Mouse (Mus musculus): ENCODE results near the gene Bnip1. TPM values are rescaled to one million over a fixed set of nuclear protein-coding genes. Genes with fewer than 3 reads are reported as not detected.
A peak's percentile ranks its signal among the peaks of the same experiment; 100 is the strongest.

Bnip1 gene
- polyA plus RNA-seq, 1 experiment from 2014 or later: 53.7 TPM

DNA sequence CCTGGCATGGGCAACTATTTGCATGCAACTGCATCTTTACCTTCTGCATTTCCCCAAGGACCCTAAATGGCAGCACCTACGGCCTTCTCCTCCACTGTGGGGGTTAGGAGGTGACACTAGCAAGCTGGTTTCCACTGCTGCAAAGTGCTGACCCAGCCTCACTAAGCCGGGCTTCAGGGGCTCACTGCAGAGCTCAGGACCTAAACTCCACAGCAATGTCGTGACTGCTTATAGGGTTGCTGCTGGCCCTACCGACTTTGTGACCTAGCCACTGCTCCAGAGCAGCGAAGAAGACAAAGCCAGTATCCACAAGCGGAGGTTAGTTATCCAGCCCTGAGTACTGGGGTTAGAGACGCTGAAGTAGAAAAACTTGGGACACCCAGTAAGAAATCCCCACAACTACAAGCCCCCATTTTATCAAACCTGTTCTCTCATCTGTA, 56.7 kb downstream of the Bnip1 start:
- no peaks in the 10 kb centered on the region for H3K36me3 ChIP-seq (ENCODE audit: control insufficient read depth, insufficient read depth)
- H3K4me1 ChIP-seq (replicated peaks; ENCODE audit: control insufficient read depth, insufficient read depth, low read length): peaks cover 7% of the 10 kb centered on the region
- WGBS: 0% methylated on average over 7 of the region's 7 CpGs
- no peak for ATAC-seq
- H3K9ac ChIP-seq (replicated peaks; ENCODE audit: low read depth, low read length): no peak overlapping the region
- H3K4me3 ChIP-seq (replicated peaks; ENCODE audit: low read length): no peak overlapping the region
- H3K27me3 ChIP-seq (replicated peaks; ENCODE audit: control insufficient read depth, insufficient read depth, low read length): peaks cover 91% of the 10 kb centered on the region
- H3K27ac ChIP-seq (ENCODE audit: low read length): no peak overlapping the region
- no peak overlapping the region for H3K4me2 ChIP-seq (ENCODE audit: low read length)
- H3K9me3 ChIP-seq (ENCODE audit: control insufficient read depth, low read length): no peaks in the 10 kb centered on the region

DNA sequence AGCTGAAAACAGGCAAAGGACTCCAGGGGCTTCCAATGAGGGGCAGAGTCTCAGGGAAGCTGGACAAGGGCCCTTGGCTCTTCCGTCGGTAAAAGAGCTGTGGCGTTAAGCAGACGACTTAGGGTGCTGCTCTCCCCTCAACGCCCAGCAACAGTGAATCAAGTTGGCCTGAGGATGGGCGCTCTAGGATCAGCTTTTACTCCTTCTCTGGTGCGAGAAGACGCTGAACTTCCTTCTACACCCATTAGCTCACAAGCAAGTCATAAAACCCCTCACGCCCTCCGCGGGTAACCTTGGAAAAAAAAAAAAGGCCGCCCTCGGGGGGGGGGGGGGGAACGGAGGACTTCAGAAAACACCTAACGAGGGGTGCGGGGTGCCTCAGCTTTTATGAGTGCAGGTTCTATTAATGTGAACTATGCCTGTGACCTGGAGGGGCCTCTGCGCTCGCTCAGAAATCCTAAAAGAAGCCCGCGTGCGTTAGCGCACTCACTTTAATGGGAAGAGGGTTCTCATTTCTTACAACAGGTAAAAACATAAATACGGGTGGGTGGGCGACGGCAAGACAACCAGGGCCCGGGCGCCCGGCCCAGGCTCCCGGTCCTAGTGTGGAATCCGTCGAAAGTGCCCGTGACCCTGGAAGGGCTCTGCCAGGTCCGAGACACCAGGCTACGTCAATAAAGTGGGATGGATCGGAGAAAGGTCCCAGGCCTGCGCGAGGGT, 57.5 kb downstream of the Bnip1 start:
- Histone ChIP-seq H3K36me3 (ENCODE audit: control insufficient read depth, insufficient read depth) (no peaks in the 10 kb centered on the region), H3K4me2 (ENCODE audit: low read length) (no peak overlapping the region), H3K4me3 (replicated peaks; ENCODE audit: low read length) (no peak overlapping the region), H3K9ac (replicated peaks; ENCODE audit: low read depth, low read length) (no peak overlapping the region), H3K9me3 (ENCODE audit: control insufficient read depth, low read length) (no peaks in the 10 kb centered on the region), H3K4me1 (replicated peaks; ENCODE audit: control insufficient read depth, insufficient read depth, low read length) (peaks cover 7% of the 10 kb centered on the region), H3K27ac (ENCODE audit: low read length) (no peak overlapping the region), H3K27me3 (replicated peaks; ENCODE audit: control insufficient read depth, insufficient read depth, low read length) (peaks cover 95% of the 10 kb centered on the region)
- under 1% methylated on average over 37 of the region's 37 CpGs for WGBS
- ATAC-seq: no peak

DNA sequence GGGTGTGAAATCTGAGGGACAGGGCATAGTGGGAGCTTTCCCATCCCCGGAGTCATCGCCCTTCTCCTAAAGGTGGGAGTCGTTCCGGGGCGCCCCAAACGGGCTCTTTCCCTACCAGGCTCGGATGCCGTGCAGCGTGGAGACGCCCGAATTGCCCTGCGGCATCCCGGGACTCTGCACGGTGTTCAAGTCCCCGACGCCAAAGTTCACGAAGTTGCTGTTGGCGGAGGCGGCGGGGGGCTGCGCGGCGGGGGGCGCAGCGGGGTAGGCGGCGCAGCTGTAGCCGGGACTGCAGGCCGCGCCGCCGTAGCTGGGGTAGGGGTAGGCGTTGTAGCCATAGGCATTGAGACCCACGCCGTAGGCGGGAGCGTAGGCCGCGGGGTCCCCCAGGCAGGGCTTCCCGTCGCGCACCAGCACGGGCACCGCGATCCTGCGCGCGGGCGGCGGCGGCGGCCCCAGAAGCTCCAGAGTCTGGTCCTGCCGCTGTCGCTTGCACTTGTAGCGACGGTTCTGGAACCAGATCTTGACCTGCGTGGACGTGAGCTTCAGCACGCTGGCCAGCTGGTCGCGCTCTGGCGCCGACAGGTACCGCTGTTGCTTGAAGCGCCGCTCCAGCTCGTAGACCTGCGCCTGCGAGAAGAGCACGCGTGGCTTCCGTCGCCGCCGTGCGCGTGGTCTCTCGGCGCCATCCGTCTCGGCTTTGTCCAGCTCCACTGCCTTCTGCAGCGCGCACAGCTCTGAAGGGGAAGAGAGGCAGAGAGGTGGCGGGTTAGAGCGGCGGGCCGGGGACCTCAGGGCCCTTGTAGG, 58.2 kb downstream of the Bnip1 start:
- H3K9me3 ChIP-seq (ENCODE audit: control insufficient read depth, low read length): no peaks in the 10 kb centered on the region
- ATAC-seq: no peak; the same call in 1 of the 2 replicates
- under 1% methylated on average over 81 of the region's 87 CpGs for WGBS
- no peak overlapping the region for H3K9ac ChIP-seq (replicated peaks; ENCODE audit: low read depth, low read length)
- peaks cover 9% of the 10 kb centered on the region for H3K4me1 ChIP-seq (replicated peaks; ENCODE audit: control insufficient read depth, insufficient read depth, low read length)
- H3K36me3 ChIP-seq (ENCODE audit: control insufficient read depth, insufficient read depth): no peaks in the 10 kb centered on the region
- H3K27ac ChIP-seq (ENCODE audit: low read length): no peak overlapping the region
- H3K27me3 ChIP-seq (replicated peaks; ENCODE audit: control insufficient read depth, insufficient read depth, low read length): peaks cover 94% of the 10 kb centered on the region
- peak overlapping the region; percentile 18; the same call in 1 of the 2 replicates for H3K4me3 ChIP-seq (replicated peaks; ENCODE audit: low read length)
- peak overlapping the region; percentile 2; the same call in 1 of the 2 replicates for H3K4me2 ChIP-seq (ENCODE audit: low read length)

DNA sequence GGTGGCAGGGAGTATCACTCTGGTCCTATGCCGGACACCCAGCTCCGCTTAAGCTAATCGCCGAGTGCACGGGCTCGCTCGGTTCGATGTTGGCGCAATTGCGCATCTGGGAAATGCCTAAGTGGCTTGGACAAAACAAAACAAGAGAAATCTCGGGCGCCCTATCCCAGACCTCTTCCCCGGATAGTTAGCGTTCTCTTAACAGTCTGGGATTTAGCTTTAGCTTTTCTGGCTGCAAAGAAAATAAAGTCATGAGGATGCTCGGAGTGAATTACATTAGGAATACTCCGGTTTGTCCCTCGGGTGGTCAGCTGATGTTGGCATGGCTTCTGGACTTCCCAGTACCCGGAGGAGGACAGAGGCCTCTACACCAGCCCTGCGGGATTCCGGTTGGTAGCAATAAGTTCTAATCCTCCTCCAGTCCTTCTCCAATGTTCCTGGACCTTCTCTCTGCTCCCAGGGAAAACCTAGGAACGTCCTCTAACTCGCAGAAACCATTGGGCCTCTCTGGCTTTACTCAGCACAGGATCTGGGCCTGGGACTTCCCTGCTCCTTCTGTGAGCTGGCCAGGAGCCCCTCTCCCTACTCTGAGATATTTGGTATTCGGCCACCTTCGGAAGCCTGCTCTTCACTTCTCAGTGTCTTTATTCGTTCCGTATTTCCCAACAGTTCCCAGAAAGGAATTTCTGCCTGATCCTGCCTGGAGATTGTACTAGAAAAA, 59.0 kb downstream of the Bnip1 start:
- Histone ChIP-seq H3K4me2 (ENCODE audit: low read length) (no peak overlapping the region; the same call in 1 of the 2 replicates), H3K27ac (ENCODE audit: low read length) (no peak overlapping the region), H3K9me3 (ENCODE audit: control insufficient read depth, low read length) (no peaks in the 10 kb centered on the region), H3K36me3 (ENCODE audit: control insufficient read depth, insufficient read depth) (no peaks in the 10 kb centered on the region), H3K4me3 (replicated peaks; ENCODE audit: low read length) (no peak overlapping the region; the same call in 1 of the 2 replicates), H3K9ac (replicated peaks; ENCODE audit: low read depth, low read length) (no peak overlapping the region), H3K4me1 (replicated peaks; ENCODE audit: control insufficient read depth, insufficient read depth, low read length) (peaks cover 16% of the 10 kb centered on the region), H3K27me3 (replicated peaks; ENCODE audit: control insufficient read depth, insufficient read depth, low read length) (peaks cover 93% of the 10 kb centered on the region)
- 2% methylated on average over 26 of the region's 26 CpGs for WGBS
- no peak for ATAC-seq

DNA sequence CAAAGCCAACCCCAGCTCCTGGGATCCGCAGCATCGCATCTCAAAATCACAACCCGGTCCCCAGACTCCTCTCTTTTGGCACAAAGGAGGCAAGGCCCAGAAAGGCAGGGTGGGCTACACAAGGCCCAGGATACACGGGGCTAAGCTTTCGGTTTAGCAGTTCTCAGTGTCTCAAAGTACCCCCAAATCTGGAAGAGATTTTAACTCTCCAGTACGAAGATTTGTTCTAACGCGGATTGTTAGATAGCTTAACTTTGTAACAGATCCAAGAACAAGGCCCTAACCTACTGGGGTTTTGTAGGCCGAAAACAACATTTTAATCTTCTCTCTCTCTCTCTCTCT, 59.5 kb downstream of the Bnip1 start:
- ATAC-seq: no peak
- Histone ChIP-seq H3K9ac (replicated peaks; ENCODE audit: low read depth, low read length) (no peak overlapping the region), H3K27ac (ENCODE audit: low read length) (no peak overlapping the region), H3K4me2 (ENCODE audit: low read length) (no peak overlapping the region), H3K27me3 (replicated peaks; ENCODE audit: control insufficient read depth, insufficient read depth, low read length) (peaks cover 93% of the 10 kb centered on the region), H3K36me3 (ENCODE audit: control insufficient read depth, insufficient read depth) (no peaks in the 10 kb centered on the region), H3K4me1 (replicated peaks; ENCODE audit: control insufficient read depth, insufficient read depth, low read length) (peaks cover 16% of the 10 kb centered on the region), H3K4me3 (replicated peaks; ENCODE audit: low read length) (no peak overlapping the region), H3K9me3 (ENCODE audit: control insufficient read depth, low read length) (no peaks in the 10 kb centered on the region)
- 4% methylated on average over 9 of the region's 9 CpGs for WGBS

DNA sequence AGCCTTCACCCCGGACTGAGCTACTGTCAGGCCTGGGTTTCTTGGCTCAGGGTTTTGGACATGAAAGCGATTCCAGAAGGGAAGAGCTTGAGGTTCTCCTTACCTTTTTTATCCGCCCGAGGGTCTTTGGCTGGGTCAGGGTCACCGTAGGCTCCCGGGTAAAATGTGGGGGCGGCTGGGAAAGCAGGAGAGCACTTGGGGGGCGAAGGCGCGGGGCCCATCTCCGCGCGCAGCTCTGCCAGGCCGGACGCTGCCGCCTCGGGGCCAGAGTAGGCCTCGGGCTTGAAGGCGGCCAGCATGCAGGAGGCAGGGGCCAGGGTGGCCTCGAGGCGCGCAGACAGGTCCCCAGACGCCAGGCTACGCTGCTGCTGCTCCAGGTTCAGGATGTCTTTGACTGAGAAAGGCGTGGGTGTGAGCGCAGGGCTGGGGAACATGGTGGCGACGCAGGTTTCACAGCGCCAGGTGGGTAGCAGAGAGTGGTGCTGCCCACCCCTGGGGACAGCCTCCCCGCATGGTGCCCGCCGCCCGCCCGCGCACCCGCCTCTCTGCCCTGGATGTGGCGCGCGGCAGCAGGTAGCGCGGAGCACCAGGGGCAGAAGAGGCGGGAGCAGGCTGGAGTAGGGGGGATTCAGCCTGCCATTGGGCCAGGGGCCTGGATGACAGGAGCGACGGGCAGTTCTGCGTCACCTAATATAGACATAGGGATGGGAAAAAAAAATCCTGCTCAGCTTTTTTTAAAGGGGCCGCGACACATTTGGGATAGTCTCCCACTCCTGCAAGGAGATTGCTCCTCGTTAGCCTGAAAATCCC, 60.3 kb downstream of the Bnip1 start:
- Histone ChIP-seq H3K27ac (ENCODE audit: low read length) (no peak overlapping the region), H3K4me1 (replicated peaks; ENCODE audit: control insufficient read depth, insufficient read depth, low read length) (peaks cover 16% of the 10 kb centered on the region), H3K9ac (replicated peaks; ENCODE audit: low read depth, low read length) (no peak overlapping the region), H3K9me3 (ENCODE audit: control insufficient read depth, low read length) (no peaks in the 10 kb centered on the region), H3K36me3 (ENCODE audit: control insufficient read depth, insufficient read depth) (no peaks in the 10 kb centered on the region), H3K4me2 (ENCODE audit: low read length) (no peak overlapping the region), H3K27me3 (replicated peaks; ENCODE audit: control insufficient read depth, insufficient read depth, low read length) (peaks cover 91% of the 10 kb centered on the region), H3K4me3 (replicated peaks; ENCODE audit: low read length) (no peak overlapping the region)
- under 1% methylated on average over 46 of the region's 48 CpGs for WGBS
- no peak for ATAC-seq

DNA sequence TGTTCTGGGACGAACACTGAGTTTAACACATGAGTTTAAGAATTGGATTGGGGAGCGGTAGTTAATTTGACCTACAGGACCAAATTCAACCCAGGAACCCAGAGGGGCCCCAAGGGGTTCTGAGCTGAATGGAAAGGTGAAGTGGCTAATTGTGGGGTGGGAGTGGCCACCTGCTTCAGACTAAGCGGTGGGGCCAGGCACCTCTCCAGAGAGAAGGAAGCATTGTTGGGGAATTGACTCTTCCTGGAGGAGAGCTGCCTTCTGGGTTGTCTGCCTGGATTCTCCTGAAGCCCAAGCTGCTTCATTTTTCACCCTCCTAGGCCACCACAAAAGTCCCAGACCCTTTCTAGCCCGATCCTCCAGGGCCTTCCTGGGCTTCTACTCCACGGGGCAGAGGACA, 61.1 kb downstream of the Bnip1 start:
- H3K4me1 ChIP-seq (replicated peaks; ENCODE audit: control insufficient read depth, insufficient read depth, low read length): peaks cover 16% of the 10 kb centered on the region
- no peak overlapping the region for H3K4me2 ChIP-seq (ENCODE audit: low read length)
- ATAC-seq: no peak
- H3K9ac ChIP-seq (replicated peaks; ENCODE audit: low read depth, low read length): no peak overlapping the region
- no peak overlapping the region for H3K27ac ChIP-seq (ENCODE audit: low read length)
- H3K27me3 ChIP-seq (replicated peaks; ENCODE audit: control insufficient read depth, insufficient read depth, low read length): peaks cover 85% of the 10 kb centered on the region
- no peak overlapping the region for H3K4me3 ChIP-seq (replicated peaks; ENCODE audit: low read length)
- WGBS: 3% methylated on average over 5 of the region's 5 CpGs
- no peaks in the 10 kb centered on the region for H3K36me3 ChIP-seq (ENCODE audit: control insufficient read depth, insufficient read depth)
- no peaks in the 10 kb centered on the region for H3K9me3 ChIP-seq (ENCODE audit: control insufficient read depth, low read length)
